Mouse (Mus musculus): ENCODE data around the gene Maml2.

Gene Maml2

DNA sequence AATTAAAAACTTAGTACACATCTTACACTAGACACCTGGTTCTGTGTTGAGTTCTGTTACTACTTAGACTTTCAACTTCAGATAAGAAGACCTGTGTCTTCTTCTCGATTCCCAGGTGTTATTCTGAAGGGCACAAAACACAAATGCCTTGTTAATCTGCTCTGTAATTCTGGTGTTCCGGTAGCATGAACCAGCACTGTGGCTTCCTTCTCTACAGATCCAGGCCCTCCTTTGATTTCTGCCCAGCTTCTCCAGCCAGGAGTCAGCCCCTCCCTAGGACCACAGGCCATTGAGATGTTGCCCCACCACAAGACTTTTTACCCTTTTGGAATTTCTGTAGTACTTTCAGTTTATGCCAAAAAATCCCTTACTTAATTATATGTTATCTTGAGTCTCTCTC is 196.0 kb downstream of the Maml2 start:
- DNase-seq (ENCODE audit: low spot score) = no peak

DNA sequence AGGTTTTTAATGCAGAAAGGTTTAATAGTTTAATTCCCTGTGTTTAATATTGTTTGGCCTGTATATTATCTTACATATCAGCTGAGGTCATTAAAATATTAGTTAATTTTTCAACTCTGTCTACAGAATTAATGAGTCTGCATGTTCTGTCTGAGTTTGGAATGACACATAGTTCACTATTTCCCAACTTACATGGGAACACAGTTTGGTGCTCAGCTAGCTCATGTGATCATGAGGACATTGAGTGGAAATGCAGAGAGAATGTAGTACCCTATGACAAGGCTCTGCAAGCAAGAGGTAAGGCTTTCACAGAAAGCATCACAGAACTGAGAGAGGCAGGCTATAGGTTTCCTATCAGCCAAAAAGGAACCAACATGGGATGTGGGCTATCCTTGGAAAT is 197.8 kb downstream of the Maml2 start:
- DNase-seq (ENCODE audit: low spot score) = no peak

GRCm38 (mm10) chr9:13497016-13497415 is 199.3 kb downstream of the Maml2 start:
- DNase-seq (ENCODE audit: low spot score) = no peak

GRCm38 (mm10) chr9:13497690-13498333 is 200.1 kb downstream of the Maml2 start:
- no peak for DNase-seq (ENCODE audit: low spot score)

DNA sequence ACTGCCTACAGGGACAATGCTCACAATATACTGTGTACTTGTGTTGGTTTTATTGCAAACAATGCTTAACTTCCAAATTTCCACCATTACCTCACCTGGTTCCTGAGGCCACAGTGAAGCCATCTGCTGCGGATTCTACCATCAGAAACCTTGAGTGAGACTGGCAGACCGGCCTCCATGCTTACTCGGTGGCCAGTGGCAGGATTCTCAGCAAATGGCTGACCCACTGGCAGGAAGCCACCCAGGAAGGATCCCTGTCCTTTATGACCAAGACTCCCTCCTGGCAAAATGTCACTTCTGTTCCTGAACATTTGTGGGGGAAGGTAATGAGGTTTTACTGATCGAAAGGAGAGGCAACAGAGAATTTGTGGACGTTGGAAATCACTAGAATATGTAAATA is 202.3 kb downstream of the Maml2 start:
- DNase-seq (ENCODE audit: low spot score) = no peak

DNA sequence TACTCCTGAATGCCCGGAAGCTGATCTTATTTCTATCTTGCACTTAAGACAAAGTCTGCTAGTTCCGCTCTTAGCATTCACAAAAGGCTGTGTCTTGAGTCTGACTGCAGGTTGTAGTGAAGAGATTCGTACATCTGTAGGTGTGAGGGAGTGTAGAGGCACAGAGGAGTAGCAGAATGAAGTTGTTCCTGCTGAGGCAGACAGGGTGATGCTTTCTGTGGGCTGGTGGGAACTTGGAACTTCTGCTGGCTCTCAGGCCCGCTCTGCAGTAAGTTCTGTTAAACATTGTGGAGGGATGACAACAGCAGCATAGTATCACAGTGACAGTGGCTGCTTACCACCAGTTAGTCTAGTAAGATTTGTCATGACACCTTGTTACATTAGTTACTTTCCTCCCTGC is 207.3 kb downstream of the Maml2 start:
- DNase-seq (ENCODE audit: low spot score) = no peak

DNA sequence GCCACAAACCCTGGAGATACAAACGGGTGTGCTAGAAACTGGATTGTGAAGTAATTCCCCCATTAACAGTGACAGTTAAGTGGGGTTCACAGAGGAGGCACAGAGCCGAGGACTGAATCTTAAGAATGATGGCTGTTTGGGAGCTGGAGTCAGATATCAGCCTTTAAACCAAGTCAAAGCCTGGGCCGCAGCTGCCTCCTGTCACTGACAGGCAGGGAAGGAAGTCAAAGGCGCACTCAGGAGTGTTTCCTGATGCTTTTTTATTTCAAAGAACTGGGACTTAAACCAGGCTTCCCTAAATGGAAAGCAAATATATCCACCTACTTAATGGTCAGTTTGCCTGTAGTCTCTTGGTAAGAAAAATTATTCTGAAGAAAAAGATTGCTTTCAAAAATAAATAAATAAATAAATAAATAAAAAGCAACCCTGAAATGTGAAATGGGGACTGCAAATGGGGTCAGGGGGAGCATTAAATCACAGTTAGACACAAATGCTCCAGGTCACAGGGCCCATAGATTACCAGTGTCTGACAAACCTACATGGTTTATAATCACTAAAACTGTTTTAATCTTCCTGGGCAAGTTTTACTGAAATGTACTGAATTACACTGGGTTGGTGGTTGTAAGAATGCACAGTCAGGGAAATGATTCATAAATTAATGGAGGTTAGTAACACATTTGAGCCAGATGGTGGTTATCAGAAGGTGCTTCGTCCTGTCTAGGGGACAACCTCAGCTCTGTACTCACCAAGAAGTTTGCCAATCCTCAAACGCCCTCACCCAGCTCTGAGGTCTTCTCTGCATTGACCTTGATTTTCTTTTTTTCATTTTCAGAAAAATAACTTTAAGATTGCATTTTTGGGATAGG is 209.4 kb downstream of the Maml2 start:
- peak; percentile 77 for DNase-seq (ENCODE audit: low spot score)

GRCm38 (mm10) chr9:13507822-13508188 is 210.0 kb downstream of the Maml2 start:
- DNase-seq (ENCODE audit: low spot score) = no peak

DNA sequence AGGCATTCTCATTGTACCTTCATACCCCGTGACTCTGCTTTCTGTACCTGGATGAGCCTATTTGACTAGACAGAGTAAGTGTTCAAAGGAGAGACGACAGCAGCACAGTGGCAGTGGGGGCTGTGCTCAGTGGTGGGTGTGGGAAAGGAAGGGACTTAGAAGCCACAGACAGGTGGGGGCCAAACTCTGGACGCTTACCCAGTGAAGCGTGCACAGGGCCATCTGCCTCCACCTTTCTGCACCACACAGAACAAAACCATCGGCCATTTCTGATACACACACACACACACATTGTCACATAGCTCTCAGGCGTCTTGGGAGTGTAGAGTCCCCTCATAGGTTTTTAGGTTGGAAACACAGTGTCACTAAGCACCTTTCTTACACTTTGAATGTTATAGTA is 212.0 kb downstream of the Maml2 start:
- no peak for DNase-seq (ENCODE audit: low spot score)

DNA sequence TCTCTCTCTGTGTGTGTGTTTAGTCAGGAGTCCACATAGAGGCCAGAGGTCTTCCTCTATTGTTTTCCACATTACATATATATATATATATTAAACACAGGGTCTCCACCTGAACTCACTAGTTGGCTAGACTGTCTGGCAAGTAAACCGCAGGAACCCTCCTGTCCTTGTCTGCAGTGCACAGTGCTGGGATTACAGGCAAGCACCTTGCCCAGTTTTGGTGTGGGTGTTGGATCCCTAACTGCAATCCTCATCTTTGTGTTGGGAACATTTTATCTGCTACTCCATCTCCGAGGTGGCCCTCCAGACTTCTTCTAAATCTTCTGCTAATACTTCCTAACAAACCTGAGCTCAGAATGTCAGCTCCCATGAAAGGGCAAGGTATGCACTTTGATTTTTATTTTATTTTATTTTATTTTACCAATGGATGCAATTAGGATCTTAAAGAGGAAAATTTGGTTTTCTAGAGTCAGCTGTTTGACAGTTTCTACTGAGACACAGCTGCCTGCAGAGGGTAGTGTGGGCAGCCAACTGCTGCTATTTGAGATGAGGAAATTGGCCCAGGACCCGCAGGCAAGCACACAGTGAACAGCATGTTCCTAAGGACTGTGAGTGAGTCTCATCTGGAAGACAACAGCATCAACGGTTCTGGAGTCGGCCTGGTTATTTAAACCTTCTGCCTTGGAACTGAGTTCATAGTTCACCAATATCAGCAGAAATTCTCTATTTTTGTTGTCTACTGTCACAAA is 213.0 kb downstream of the Maml2 start:
- no peak for DNase-seq (ENCODE audit: low spot score)

DNA sequence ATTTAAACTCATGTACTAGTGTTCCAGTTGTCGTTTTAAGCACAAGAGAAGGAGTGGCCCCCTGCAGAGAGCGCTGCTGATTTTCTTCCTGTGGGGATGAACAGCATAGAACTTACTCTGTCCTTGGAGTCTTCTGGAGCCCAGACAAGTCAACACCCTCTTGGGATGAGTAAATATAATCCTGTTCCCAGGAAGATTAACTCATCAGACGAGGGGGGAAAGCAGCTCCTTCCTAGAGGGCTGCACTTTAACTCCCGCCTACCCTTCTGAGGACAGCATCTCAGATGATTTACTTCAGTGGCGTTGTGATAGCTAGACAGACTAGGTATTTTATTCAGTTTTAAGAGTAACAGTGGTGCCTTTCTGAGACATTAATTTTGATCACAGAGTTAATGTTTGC is 215.4 kb downstream of the Maml2 start:
- DNase-seq (ENCODE audit: low spot score) = no peak

DNA sequence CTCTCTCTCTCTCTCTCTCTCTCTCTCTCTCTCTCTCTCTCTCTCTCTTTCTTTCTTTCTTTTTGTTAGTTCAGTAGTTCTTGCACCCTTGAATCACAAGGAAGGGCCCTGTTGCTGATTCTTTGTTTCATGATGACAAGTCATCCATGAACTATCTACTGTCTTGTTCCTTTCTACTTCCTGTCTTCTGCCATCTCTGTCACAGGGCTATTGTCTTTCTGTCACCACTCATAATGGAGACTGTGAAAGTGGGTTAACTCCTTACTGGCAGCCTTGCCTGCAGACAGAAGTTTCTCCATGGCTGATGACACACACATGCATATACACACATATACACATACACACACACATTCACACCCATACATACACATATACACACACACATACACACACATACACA is 216.7 kb downstream of the Maml2 start:
- DNase-seq (ENCODE audit: low spot score) = no peak

- DNase-seq (ENCODE audit: low spot score) = no peak
Observed at GRCm38 (mm10) chr9:13515976-13516375, 218.2 kb downstream of the Maml2 start.

DNA sequence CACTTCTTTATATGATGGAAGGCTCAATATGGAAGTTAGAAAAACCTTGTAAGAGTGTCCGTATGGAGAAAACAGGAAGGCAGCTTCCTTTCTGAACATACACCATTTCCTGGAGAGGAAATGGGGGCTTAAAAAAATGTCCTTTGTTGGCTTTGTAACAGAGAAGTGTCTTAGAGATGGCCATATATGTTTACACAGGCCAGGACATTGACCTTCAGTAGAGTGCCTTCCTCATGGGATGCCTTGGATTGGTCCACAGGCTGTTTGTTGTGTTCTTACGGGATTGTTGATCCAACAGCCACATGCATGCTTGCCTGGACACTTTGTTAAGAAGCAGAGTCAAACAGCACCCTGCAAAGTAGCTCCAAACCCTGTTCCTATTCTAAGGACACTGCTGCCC is 220.3 kb downstream of the Maml2 start:
- no peak for DNase-seq (ENCODE audit: low spot score)

DNA sequence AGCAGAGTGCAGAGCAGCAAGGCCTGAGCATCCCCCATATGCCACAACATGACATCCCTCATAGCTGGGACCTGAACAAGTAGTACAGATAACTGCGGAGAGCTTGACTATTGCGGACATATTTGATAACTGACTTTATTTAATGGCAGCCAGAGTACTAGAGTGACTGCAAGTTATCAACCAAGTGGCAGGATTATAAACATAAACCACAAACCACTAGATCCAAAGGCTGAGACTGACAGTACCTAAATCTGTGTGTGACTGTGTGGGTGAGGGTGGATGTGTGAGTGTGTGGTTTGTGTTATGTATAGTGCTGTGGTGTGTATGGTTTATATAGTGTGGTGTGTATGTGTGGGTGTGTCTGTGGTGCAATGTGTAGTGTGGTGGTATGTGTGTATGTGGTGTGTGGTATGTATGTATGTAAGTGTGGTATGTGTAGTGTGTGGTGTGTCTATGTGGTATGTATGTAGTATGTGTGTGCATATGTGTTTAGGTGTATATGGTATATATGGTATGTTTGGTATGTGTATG is 220.7 kb downstream of the Maml2 start:
- DNase-seq (ENCODE audit: low spot score) = no peak

GRCm38 (mm10) chr9:13522061-13522820 is 224.5 kb downstream of the Maml2 start:
- no peak for DNase-seq (ENCODE audit: low spot score)

DNA sequence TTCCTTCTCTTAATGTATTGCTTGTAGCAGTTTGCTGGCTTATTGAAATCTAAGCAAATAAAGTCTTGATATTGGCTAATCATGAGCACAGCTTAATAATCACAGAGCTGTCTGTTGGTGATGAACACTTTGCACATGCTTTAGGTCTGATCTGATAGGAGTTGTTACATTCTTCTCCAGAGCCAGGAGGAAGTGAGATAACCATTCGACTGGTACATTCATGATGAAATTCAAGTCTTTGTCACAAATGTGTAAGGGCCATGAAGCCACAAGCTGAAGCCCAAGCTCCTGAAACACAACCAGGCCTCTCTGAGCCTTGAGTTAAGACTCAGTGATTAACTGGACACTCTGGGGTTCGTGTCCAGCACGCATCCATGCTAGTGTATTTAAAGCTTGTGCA is 225.3 kb downstream of the Maml2 start:
- no peak for DNase-seq (ENCODE audit: low spot score)

DNA sequence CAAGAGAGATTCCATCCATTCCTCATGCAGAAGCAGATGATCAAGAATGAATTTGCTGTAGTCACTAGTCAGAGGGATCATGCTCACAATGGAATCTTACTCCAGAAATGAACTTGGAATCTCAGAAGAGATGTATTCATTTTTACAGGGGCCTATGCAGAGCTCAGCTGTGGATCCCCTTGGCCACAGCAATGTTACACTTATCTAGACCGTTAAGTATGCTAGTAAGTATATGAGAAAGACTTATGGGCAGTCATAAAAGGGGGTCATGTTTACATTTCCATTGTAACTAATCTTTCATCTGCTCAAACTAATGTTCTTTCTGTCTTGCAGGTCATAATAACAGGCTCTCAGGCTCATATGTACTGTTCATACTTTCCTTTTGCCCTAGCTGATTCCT is 227.3 kb downstream of the Maml2 start:
- no peak for DNase-seq (ENCODE audit: low spot score)

DNA sequence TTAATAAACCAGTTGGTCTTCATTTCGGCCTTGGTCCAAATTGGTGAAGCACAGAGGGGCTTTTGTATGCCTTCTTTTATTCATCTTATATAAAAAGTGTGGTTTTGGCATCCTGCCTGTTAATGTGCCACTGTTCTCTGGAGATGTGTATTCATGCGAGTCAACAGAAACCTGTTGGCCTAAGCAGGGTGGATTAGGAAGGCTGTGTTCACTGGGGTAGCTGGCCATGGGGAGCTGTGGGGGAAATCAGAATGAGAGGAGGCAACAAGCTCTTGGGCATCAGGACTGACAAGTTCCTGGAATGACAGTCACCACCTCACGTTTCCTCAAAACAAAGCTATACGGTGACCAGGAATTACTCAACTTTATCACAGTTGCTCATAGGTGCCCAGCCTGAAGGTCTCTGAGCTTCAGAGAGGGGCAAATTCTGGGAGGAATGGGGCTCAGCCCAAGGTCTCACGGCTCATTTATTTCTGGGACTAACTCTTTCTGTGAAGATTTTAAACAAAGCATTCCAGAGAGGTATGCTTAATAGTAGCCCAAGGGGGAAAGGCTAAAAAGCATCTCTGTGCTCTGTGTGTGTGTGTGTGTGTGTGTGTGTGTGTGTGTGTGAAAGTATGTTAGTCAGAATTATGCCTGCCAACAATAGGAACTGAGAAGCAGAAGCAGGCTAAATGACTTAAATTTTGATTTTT is 228.0 kb downstream of the Maml2 start:
- DNase-seq (ENCODE audit: low spot score) = no peak

DNA sequence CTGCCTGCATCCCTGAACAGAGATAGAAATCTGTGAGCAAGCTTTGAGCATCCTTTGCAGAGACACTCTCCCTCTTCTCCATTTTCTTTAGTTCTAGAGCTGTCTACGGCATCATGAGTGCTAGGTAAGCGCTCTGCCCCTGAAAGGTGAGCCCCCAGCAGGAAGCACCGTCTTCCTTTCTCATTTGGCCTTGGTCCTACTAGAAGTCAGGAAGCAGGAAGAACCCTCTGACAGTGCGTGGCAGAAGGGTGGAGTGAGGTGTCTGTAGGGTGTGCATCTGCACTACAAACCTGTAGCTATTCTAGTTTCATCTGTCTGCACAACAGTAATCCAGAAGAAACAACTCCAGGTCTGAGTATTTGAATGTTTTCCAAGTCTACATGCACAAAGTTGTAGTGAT is 232.8 kb downstream of the Maml2 start:
- DNase-seq (ENCODE audit: low spot score) = no peak

- DNase-seq (ENCODE audit: low spot score) = no peak
Observed at GRCm38 (mm10) chr9:13533076-13533707, 235.4 kb downstream of the Maml2 start.

Data from embryo, embryonic 10 days (tissue).